ENCODE assay signal across 13 mouse cellular contexts in the genomic region with DNA sequence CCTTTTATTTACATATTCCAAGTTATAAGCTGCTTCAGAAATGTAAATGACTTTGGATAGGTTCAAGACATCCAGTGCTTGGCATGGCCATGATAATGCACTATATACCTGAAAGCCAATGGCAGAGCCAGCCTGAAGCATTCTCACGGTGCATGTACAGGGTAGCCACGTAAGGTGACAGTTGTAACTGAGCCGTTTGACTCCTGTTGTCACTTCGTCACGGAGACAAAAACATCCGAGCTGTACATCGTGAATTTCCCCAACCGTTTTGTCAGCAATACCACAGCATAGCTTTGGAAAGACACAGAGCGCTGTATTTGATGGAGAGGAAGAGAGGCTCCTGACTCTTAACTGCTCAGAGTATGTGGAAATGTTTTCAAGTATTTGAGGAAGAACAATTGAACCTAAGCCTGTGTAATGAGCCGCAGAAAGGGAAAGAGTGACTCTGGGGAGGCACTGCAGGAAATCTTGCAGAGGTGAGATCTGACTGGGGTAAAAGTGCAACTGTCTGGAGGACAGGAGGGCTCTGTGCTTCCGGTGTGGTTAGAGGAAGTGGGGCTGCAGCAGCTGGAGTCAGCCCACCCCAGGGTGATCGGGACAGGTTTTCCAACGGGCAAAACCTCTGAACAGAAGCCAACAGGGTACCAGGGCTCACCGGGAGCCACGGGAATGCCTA. TPM values are rescaled to one million over a fixed set of nuclear protein-coding genes. Genes with fewer than 3 reads are reported as not detected.
A peak's percentile ranks its signal among the peaks of the same experiment; 100 is the strongest.
DNase-seq lines count a peak whose midpoint lies in the region; ATAC-seq and TF ChIP-seq lines count a peak whose summit lies in the region.
"Had no signal": no experiment of that assay in that cellular context is flagged by ENCODE, and none has a peak within 500 bp of the region (broad histone marks: within the 10 kb centered on the region; RNA-seq: fewer than 3 reads in every experiment).

No protein-coding gene starts in this region.

- H3K4me1 ChIP-seq in liver, postnatal 0 days (ENCODE audit: insufficient read depth), result no peaks in the 10 kb centered on the region; the same call in 1 of the 2 replicates
- H3K4me1 ChIP-seq in intestine, embryonic 15.5 days (replicated peaks), result no peaks in the 10 kb centered on the region
- H3K4me1 ChIP-seq: hindbrain, embryonic 12.5 days had no signal

- no peak overlapping the region for H3K9ac ChIP-seq in liver, postnatal 0 days (replicated peaks)
- no peak overlapping the region for H3K9ac ChIP-seq in intestine, embryonic 15.5 days
- H3K9ac ChIP-seq: hindbrain, embryonic 12.5 days had no signal

- peak overlapping the region; percentile 48 for H3K4me2 ChIP-seq in liver, postnatal 0 days (ENCODE audit: low read depth, low read length)
- no peak overlapping the region for H3K4me2 ChIP-seq in intestine, embryonic 15.5 days (replicated peaks)
- H3K4me2 ChIP-seq: hindbrain, embryonic 12.5 days had no signal

- DNase-seq in gastrocnemius, postnatal 25 days, result peak; percentile 14
- no peak for DNase-seq in gastrocnemius, postnatal 4 days (ENCODE audit: low spot score in 2 of 2)
- peak; percentile 23 to 44 for DNase-seq in CD8-positive naive resting alpha-beta T cell, adult 2 months (ENCODE audit: low read depth in 2 of 2, low spot score in 2 of 2)
- DNase-seq in liver, postnatal 0 days, result peak; percentile 17
- DNase-seq in splenic B cell, adult 2 months (ENCODE audit: low read depth, low spot score), result peak; percentile 28
- DNase-seq in frontal cortex, postnatal 14 days (ENCODE audit: low spot score in 2 of 2), result no peak
- no peak for DNase-seq in urinary bladder, postnatal 4 days (ENCODE audit: low spot score in 2 of 2)
- DNase-seq: gastrocnemius, postnatal 36 days; kidney, postnatal 4 days had no signal

- H3K9me3 ChIP-seq in liver, postnatal 0 days (ENCODE audit: low read length), result no peaks in the 10 kb centered on the region
- no peaks in the 10 kb centered on the region for H3K9me3 ChIP-seq in intestine, embryonic 15.5 days
- H3K9me3 ChIP-seq: forebrain, embryonic 10.5 days; hindbrain, embryonic 12.5 days had no signal

- ATAC-seq in liver, postnatal 0 days, result no peak
- ATAC-seq in intestine, embryonic 15.5 days, result no peak
- ATAC-seq: midbrain, embryonic 16.5 days had no signal

- 23% methylated on average over 15 of the region's 15 CpGs for WGBS in liver, postnatal 0 days (ENCODE audit: insufficient replicate concordance)
- WGBS in intestine, embryonic 15.5 days, result 62% methylated on average over 15 of the region's 15 CpGs

- H3K4me3 ChIP-seq in liver, postnatal 0 days (ENCODE audit: low read depth, low read length), result no peak overlapping the region
- H3K4me3 ChIP-seq in intestine, embryonic 15.5 days (replicated peaks), result no peak overlapping the region
- H3K4me3 ChIP-seq: forebrain, embryonic 10.5 days; hindbrain, embryonic 12.5 days had no signal

- H3K36me3 ChIP-seq in liver, postnatal 0 days (replicated peaks; ENCODE audit: insufficient read depth, low read length), result no peaks in the 10 kb centered on the region
- no peaks in the 10 kb centered on the region for H3K36me3 ChIP-seq in splenic B cell, adult 2 months (ENCODE audit: control insufficient read depth, insufficient read depth, low read length, poor library complexity, severe bottlenecking)
- no peaks in the 10 kb centered on the region for H3K36me3 ChIP-seq in intestine, embryonic 15.5 days
- H3K36me3 ChIP-seq: forebrain, embryonic 10.5 days; hindbrain, embryonic 12.5 days had no signal

- no peaks in the 10 kb centered on the region for H3K27me3 ChIP-seq in liver, postnatal 0 days (ENCODE audit: insufficient read depth, low read length)
- no peaks in the 10 kb centered on the region for H3K27me3 ChIP-seq in splenic B cell, adult 2 months (ENCODE audit: control insufficient read depth, insufficient read depth, low read length, poor library complexity, severe bottlenecking)
- no peaks in the 10 kb centered on the region for H3K27me3 ChIP-seq in intestine, embryonic 15.5 days (replicated peaks)
- H3K27me3 ChIP-seq: hindbrain, embryonic 12.5 days had no signal

- no peak for TF ChIP-seq EP300 in liver, postnatal 0 days (IDR thresholded peaks at IDR 0.05; ENCODE audit: low read depth)

- TF ChIP-seq CTCF in liver, postnatal 0 days (IDR thresholded peaks at IDR 0.05; ENCODE audit: low read depth), result no peak

- 0 out of 2 replicates have a peak overlapping the region, but pooled peaks have one; percentile 34 for H3K27ac ChIP-seq in liver, postnatal 0 days (ENCODE audit: low read depth)
- no peak overlapping the region for H3K27ac ChIP-seq in intestine, embryonic 15.5 days
- H3K27ac ChIP-seq: forebrain, embryonic 10.5 days; hindbrain, embryonic 12.5 days had no signal

RNA-seq across cellular contexts. Expression of a gene that starts 31.8 kb away (rescaled TPM):
- total RNA-seq in gastrocnemius, postnatal 25 days (2021), result 1 to 10 TPM in 1 of 2 experiments, under 1 TPM in 1; 0.80 to 1.5 TPM
- total RNA-seq in gastrocnemius, postnatal 4 days (2021), result 10 to 100 TPM in 1 of 2 experiments, 1 to 10 TPM in 1; 6.9 to 10.1 TPM
- 0.15 and 0.33 TPM in 2 replicates for polyA plus RNA-seq in liver, postnatal 0 days (2015; fragmentation: Nextera tagmentation; extraction: Ambion mirVana)
- 0.26 and 0.33 TPM in 2 replicates for polyA plus RNA-seq in intestine, embryonic 15.5 days (2015; fragmentation: Nextera tagmentation; extraction: Ambion mirVana)
- polyA plus RNA-seq: forebrain, embryonic 10.5 days had no signal

RNA-seq across cellular contexts. Expression of a gene that starts 45.3 kb away (rescaled TPM):
- total RNA-seq in gastrocnemius, postnatal 25 days (2021), result 10 to 100 TPM; 26.9 to 27.0 TPM
- 10 to 100 TPM; 20.9 to 21.3 TPM for total RNA-seq in gastrocnemius, postnatal 4 days (2021)
- polyA plus RNA-seq in liver, postnatal 0 days (2015; fragmentation: Nextera tagmentation; extraction: Ambion mirVana), result 9.9 and 10.8 TPM in 2 replicates
- polyA plus RNA-seq in intestine, embryonic 15.5 days (2015; fragmentation: Nextera tagmentation; extraction: Ambion mirVana), result 50.9 and 54.6 TPM in 2 replicates

Comparison
In these comparisons a context has a peak if more than half of its experiments do, and no peak if none do; other contexts are left out.
1. DNase-seq: peak in gastrocnemius, postnatal 25 days (single experiment), CD8-positive naive resting alpha-beta T cell, adult 2 months (2 of 2), liver, postnatal 0 days (single experiment) and splenic B cell, adult 2 months (single experiment); none in gastrocnemius, postnatal 4 days (0 of 2), frontal cortex, postnatal 14 days (0 of 2) and urinary bladder, postnatal 4 days (0 of 2).